Mouse (Mus musculus) heart, adult 10 weeks (tissue): ENCODE measurements around the gene Btbd17. TPM values are rescaled to one million over a fixed set of nuclear protein-coding genes. Genes with fewer than 3 reads are reported as not detected.

Experiments
- polyA plus RNA-seq: library from polyadenylated mRNA; stranded (reverse); fragments of 350-450 nt; fragmentation: Illumina TruSeq; extraction: RNeasy Lipid Tissue Mini Kit (QIAGEN cat#74804); gene quantifications from one replicate; pipeline ENCODE4 v1.2.3, GENCODE M21; 2014; ENCODE audit warnings: low read depth, low replicate concordance

The Btbd17 gene
- not detected for polyA plus RNA-seq

GRCm38 (mm10) chr11:114795848-114796322 is at the start of gene Btbd17:
Gene Btbd17, minus strand, starts transcription at chr11:114795945.

GRCm38 (mm10) chr11:114798624-114799023 is 2.9 kb upstream of the Btbd17 start, which contains the start of gene Gpr142:
Gene Gpr142, plus strand, starts transcription at chr11:114798924.

GRCm38 (mm10) chr11:114764820-114765818 is 30.6 kb downstream of the Btbd17 start, which contains the start of gene Kif19a:
Gene Kif19a, plus strand, starts transcription at chr11:114765388.

Other genes starting within 250 kb of the Btbd17 start
- gene Rpl38, start 127.4 kb downstream of the Btbd17 start, polyA plus RNA-seq, result 835 TPM
- gene Ttyh2, start 120.5 kb downstream of the Btbd17 start, polyA plus RNA-seq, result 2.3 TPM
- 0.31 TPM for gene Dnaic2, start 68.5 kb downstream of the Btbd17 start, polyA plus RNA-seq
- 0.55 TPM for gene Kif19a, start 30.6 kb downstream of the Btbd17 start, polyA plus RNA-seq
- not detected for gene Gpr142, start 3.0 kb upstream of the Btbd17 start, polyA plus RNA-seq
- gene Gprc5c, start 55.2 kb upstream of the Btbd17 start, polyA plus RNA-seq, result 5.5 TPM
- gene Cd300a, start 94.1 kb upstream of the Btbd17 start, polyA plus RNA-seq, result 1.3 TPM
- 0.50 TPM for gene Cd300lb, start 138.4 kb upstream of the Btbd17 start, polyA plus RNA-seq
- gene Cd300c, start 173.2 kb upstream of the Btbd17 start, polyA plus RNA-seq, result not detected
- gene Cd300ld, start 194.0 kb upstream of the Btbd17 start, polyA plus RNA-seq, result 4.0 TPM
- gene Cd300c2, start 205.9 kb upstream of the Btbd17 start, polyA plus RNA-seq, result 2.8 TPM
- gene Cd300ld2, start 220.2 kb upstream of the Btbd17 start, polyA plus RNA-seq, result not detected
- gene Cd300ld4, start 231.1 kb upstream of the Btbd17 start, polyA plus RNA-seq, result 1.5 TPM
- not detected for gene Cd300ld5, start 241.8 kb upstream of the Btbd17 start, polyA plus RNA-seq